Mouse (Mus musculus): ENCODE results near the gene Tbck. TPM values are rescaled to one million over a fixed set of nuclear protein-coding genes. Genes with fewer than 3 reads are reported as not detected.

Gene Tbck
- polyA plus RNA-seq, 1 experiment: 3.3 TPM

GRCm38 (mm10) chr3:132747036-132747435, 63.1 kb downstream of the Tbck start:
- Histone ChIP-seq H3ac (ENCODE audit: control insufficient read depth, insufficient read length) (no peak overlapping the region), H3K36me3 (ENCODE audit: control insufficient read depth, insufficient read depth) (no peaks in the 10 kb centered on the region), H3K4me2 (ENCODE audit: low read depth) (no peak overlapping the region), H3K27me3 (ENCODE audit: control insufficient read depth, insufficient read depth, insufficient read length) (no peaks in the 10 kb centered on the region), H3K4me3 (no peak overlapping the region), H3K79me2 (ENCODE audit: control insufficient read depth, insufficient read depth) (no peaks in the 10 kb centered on the region)
- no peak for TF ChIP-seq USF1 (IDR thresholded peaks at IDR 0.05; ENCODE audit: low read depth)
- no peak for TF ChIP-seq POLR2A (IDR thresholded peaks at IDR 0.05; ENCODE audit: insufficient read length, low read depth)

GRCm38 (mm10) chr3:132747766-132748165, 63.8 kb downstream of the Tbck start:
- no peak overlapping the region for H3ac ChIP-seq (ENCODE audit: control insufficient read depth, insufficient read length)
- no peak overlapping the region for H3K4me2 ChIP-seq (ENCODE audit: low read depth)
- TF ChIP-seq E2F4 (IDR thresholded peaks at IDR 0.05; ENCODE audit: insufficient read depth): no peak
- no peak for TF ChIP-seq CEBPB (IDR thresholded peaks at IDR 0.05; ENCODE audit: insufficient read depth, poor library complexity, severe bottlenecking)
- TF ChIP-seq TCF12 (IDR thresholded peaks at IDR 0.05; ENCODE audit: insufficient read depth, poor library complexity, severe bottlenecking): no peak
- TF ChIP-seq USF1 (IDR thresholded peaks at IDR 0.05; ENCODE audit: low read depth): no peak
- no peak for TF ChIP-seq REST (IDR thresholded peaks at IDR 0.05; ENCODE audit: insufficient read depth, insufficient read length)
- TF ChIP-seq SRF (IDR thresholded peaks at IDR 0.05; ENCODE audit: control insufficient read depth, insufficient read length, low read depth): no peak
- TF ChIP-seq POLR2AphosphoS2 (IDR thresholded peaks at IDR 0.05; ENCODE audit: insufficient read length, low read depth): no peak
- no peak for TF ChIP-seq MYOG (IDR thresholded peaks at IDR 0.05; ENCODE audit: control insufficient read depth in 1 of 3, insufficient read depth in 1 of 3, insufficient read length in 2 of 3, low read depth in 2 of 3)
- no peaks in the 10 kb centered on the region for H3K36me3 ChIP-seq (ENCODE audit: control insufficient read depth, insufficient read depth)
- no peaks in the 10 kb centered on the region for H3K27me3 ChIP-seq (ENCODE audit: control insufficient read depth, insufficient read depth, insufficient read length)
- H3K4me3 ChIP-seq: no peak overlapping the region
- H3K79me2 ChIP-seq (ENCODE audit: control insufficient read depth, insufficient read depth): no peaks in the 10 kb centered on the region

DNA sequence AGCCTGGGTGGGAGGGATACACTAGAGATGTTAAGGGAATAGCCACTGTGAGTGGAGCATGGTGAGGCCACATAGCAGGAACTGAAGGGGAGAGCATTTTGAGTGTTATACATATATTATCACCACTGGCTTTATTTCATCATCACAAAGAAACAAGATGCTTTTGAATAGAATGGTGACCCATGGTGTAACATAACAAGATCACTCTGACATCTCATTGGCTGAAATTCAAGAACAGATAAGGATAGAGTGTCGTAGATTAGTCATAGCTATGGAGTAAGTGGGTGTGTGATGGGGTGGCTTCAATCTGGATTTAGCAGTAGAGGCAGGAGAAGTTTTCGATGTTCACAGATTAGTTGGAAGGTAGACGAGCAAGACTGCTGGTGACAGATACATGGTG, 64.8 kb downstream of the Tbck start:
- no peak for TF ChIP-seq USF1 (IDR thresholded peaks at IDR 0.05; ENCODE audit: low read depth)
- no peak for TF ChIP-seq REST (IDR thresholded peaks at IDR 0.05; ENCODE audit: insufficient read depth, insufficient read length)
- no peaks in the 10 kb centered on the region for H3K36me3 ChIP-seq (ENCODE audit: control insufficient read depth, insufficient read depth)
- no peaks in the 10 kb centered on the region for H3K79me2 ChIP-seq (ENCODE audit: control insufficient read depth, insufficient read depth)
- H3K4me2 ChIP-seq (ENCODE audit: low read depth): no peak overlapping the region
- no peak overlapping the region for H3ac ChIP-seq (ENCODE audit: control insufficient read depth, insufficient read length)
- H3K4me3 ChIP-seq: no peak overlapping the region
- no peaks in the 10 kb centered on the region for H3K27me3 ChIP-seq (ENCODE audit: control insufficient read depth, insufficient read depth, insufficient read length)

- Histone ChIP-seq H3K79me2 (ENCODE audit: control insufficient read depth, insufficient read depth) (no peaks in the 10 kb centered on the region), H3K27me3 (ENCODE audit: control insufficient read depth, insufficient read depth, insufficient read length) (no peaks in the 10 kb centered on the region), H3ac (ENCODE audit: control insufficient read depth, insufficient read length) (no peak overlapping the region), H3K4me2 (ENCODE audit: low read depth) (no peak overlapping the region), H3K4me3 (no peak overlapping the region), H3K36me3 (ENCODE audit: control insufficient read depth, insufficient read depth) (peaks cover 8% of the 10 kb centered on the region)
- TF ChIP-seq POLR2A (IDR thresholded peaks at IDR 0.05; ENCODE audit: insufficient read length, low read depth) (no peak), TCF3 (IDR thresholded peaks at IDR 0.05; ENCODE audit: insufficient read length, low read depth) (no peak)
Observed at GRCm38 (mm10) chr3:132752772-132753171, 68.8 kb downstream of the Tbck start.

DNA sequence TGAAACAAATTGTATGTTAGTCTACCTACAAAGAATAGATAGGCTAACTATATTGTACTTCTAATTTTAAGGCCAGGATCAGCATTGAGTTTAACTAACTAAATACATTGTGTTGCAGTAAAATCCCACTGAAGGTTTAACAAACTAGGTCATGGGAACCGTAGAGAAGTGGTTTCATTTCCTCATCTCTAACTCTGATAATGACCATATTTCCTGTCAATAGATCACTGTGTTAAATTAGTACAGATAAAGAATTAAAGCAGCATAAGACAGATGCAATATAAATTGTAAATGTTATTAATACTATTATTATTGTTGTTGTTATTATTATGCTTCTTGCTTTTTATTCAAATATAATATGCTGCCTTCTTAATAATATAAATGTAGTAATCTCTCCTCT, 72.3 kb downstream of the Tbck start:
- Histone ChIP-seq H3K4me2 (ENCODE audit: low read depth) (no peak overlapping the region), H3K36me3 (ENCODE audit: control insufficient read depth, insufficient read depth) (peaks cover 8% of the 10 kb centered on the region), H3ac (ENCODE audit: control insufficient read depth, insufficient read length) (no peak overlapping the region), H3K27me3 (ENCODE audit: control insufficient read depth, insufficient read depth, insufficient read length) (no peaks in the 10 kb centered on the region), H3K4me3 (no peak overlapping the region), H3K79me2 (ENCODE audit: control insufficient read depth, insufficient read depth) (no peaks in the 10 kb centered on the region)
- TF ChIP-seq E2F4 (IDR thresholded peaks at IDR 0.05; ENCODE audit: insufficient read depth) (no peak), POLR2A (IDR thresholded peaks at IDR 0.05; ENCODE audit: insufficient read length, low read depth) (no peak), SRF (IDR thresholded peaks at IDR 0.05; ENCODE audit: control insufficient read depth, insufficient read length, low read depth) (no peak), MYOD1 (IDR thresholded peaks at IDR 0.05; ENCODE audit: control insufficient read depth in 1 of 3, insufficient read length in 2 of 3, low read depth in 2 of 3) (no peak), USF1 (IDR thresholded peaks at IDR 0.05; ENCODE audit: low read depth) (no peak), CEBPB (IDR thresholded peaks at IDR 0.05; ENCODE audit: insufficient read depth, poor library complexity, severe bottlenecking) (no peak), MAX (IDR thresholded peaks at IDR 0.05; ENCODE audit: low read depth) (no peak), TCF12 (IDR thresholded peaks at IDR 0.05; ENCODE audit: insufficient read depth, poor library complexity, severe bottlenecking) (no peak), POLR2AphosphoS2 (IDR thresholded peaks at IDR 0.05; ENCODE audit: insufficient read length, low read depth) (no peak), MYOG (IDR thresholded peaks at IDR 0.05; ENCODE audit: control insufficient read depth in 1 of 3, insufficient read depth in 1 of 3, insufficient read length in 2 of 3, low read depth in 2 of 3) (no peak), REST (IDR thresholded peaks at IDR 0.05; ENCODE audit: insufficient read depth, insufficient read length) (no peak), TCF3 (IDR thresholded peaks at IDR 0.05; ENCODE audit: insufficient read length, low read depth) (no peak)

- H3ac ChIP-seq (ENCODE audit: control insufficient read depth, insufficient read length): no peak overlapping the region
- H3K36me3 ChIP-seq (ENCODE audit: control insufficient read depth, insufficient read depth): no peaks in the 10 kb centered on the region
- TF ChIP-seq TCF3 (IDR thresholded peaks at IDR 0.05; ENCODE audit: insufficient read length, low read depth) (no peak), MYOG (IDR thresholded peaks at IDR 0.05; ENCODE audit: control insufficient read depth in 1 of 3, insufficient read depth in 1 of 3, insufficient read length in 2 of 3, low read depth in 2 of 3) (no peak), POLR2AphosphoS2 (IDR thresholded peaks at IDR 0.05; ENCODE audit: insufficient read length, low read depth) (no peak), USF1 (IDR thresholded peaks at IDR 0.05; ENCODE audit: low read depth) (no peak), MAX (IDR thresholded peaks at IDR 0.05; ENCODE audit: low read depth) (no peak), REST (IDR thresholded peaks at IDR 0.05; ENCODE audit: insufficient read depth, insufficient read length) (no peak), TCF12 (IDR thresholded peaks at IDR 0.05; ENCODE audit: insufficient read depth, poor library complexity, severe bottlenecking) (no peak), SRF (IDR thresholded peaks at IDR 0.05; ENCODE audit: control insufficient read depth, insufficient read length, low read depth) (no peak), E2F4 (IDR thresholded peaks at IDR 0.05; ENCODE audit: insufficient read depth) (no peak)
- H3K4me2 ChIP-seq (ENCODE audit: low read depth): no peak overlapping the region
- H3K79me2 ChIP-seq (ENCODE audit: control insufficient read depth, insufficient read depth): no peaks in the 10 kb centered on the region
- no peak overlapping the region for H3K4me3 ChIP-seq
- no peaks in the 10 kb centered on the region for H3K27me3 ChIP-seq (ENCODE audit: control insufficient read depth, insufficient read depth, insufficient read length)
Observed at GRCm38 (mm10) chr3:132766033-132766726, 82.2 kb downstream of the Tbck start.
